Mouse (Mus musculus) intestine, embryonic 15.5 days (tissue): Measurements from ENCODE around the gene Gm6502. TPM values are rescaled to one million over a fixed set of nuclear protein-coding genes. Genes with fewer than 3 reads are reported as not detected.
"Not testable (repeated sequence)": the region's sequence is repeated elsewhere in the genome, so short reads cannot be mapped to it uniquely, and the experiment has no call there.

Source experiments
- ATAC-seq: fragments of 200-750 bp; cut with Nextera tagmentation; 2 replicates; pipeline ENCODE4 v1.8.0; 2017; ENCODE audit warnings: moderate TSS enrichment, moderate library complexity
- H3K27ac ChIP-seq: fragments of 300-500 bp; sonication (generic); 2 replicates; pipeline ENCODE4 v1.5.1; 2015; ENCODE audit warnings: mild to moderate bottlenecking, inconsistent platforms
- H3K27me3 ChIP-seq: fragments of 300-500 bp; sonication (generic); replicated peaks from 2 replicates; pipeline ENCODE4 v1.6.1; 2015; ENCODE audit warnings: inconsistent platforms
- H3K36me3 ChIP-seq: fragments of 300-500 bp; sonication (generic); 2 replicates; pipeline ENCODE4 v1.6.1; 2015; ENCODE audit warnings: inconsistent platforms
- H3K4me1 ChIP-seq: fragments of 300-500 bp; sonication (generic); replicated peaks from 2 replicates; pipeline ENCODE4 v1.6.1; 2015; ENCODE audit warnings: inconsistent platforms
- H3K4me2 ChIP-seq: fragments of 300-500 bp; sonication (generic); replicated peaks from 2 replicates; pipeline ENCODE4 v1.6.1; 2015; ENCODE audit warnings: mild to moderate bottlenecking, inconsistent platforms
- H3K4me3 ChIP-seq: fragments of 300-500 bp; sonication (generic); replicated peaks from 2 replicates; pipeline ENCODE4 v1.5.1; 2015; ENCODE audit warnings: inconsistent platforms
- H3K9ac ChIP-seq: fragments of 300-500 bp; sonication (generic); 2 replicates; pipeline ENCODE4 v1.6.1; 2015; ENCODE audit warnings: inconsistent platforms
- H3K9me3 ChIP-seq: fragments of 300-500 bp; sonication (generic); 2 replicates; pipeline ENCODE4 v1.6.1; 2016; ENCODE audit warnings: inconsistent platforms
- WGBS: fragments of 180-500 bp; shearing (Covaris S2); methylation state at CpG from one replicate; pipeline ENCODE4 v1.1.7; 2015; 5-methylcytosine and 5-hydroxymethylcytosine counted together
- polyA plus RNA-seq: library from polyadenylated mRNA; unstranded; fragments of >200 nt; fragmentation: Nextera tagmentation; extraction: Ambion mirVana; gene quantifications from 2 replicates; pipeline ENCODE4 v1.2.1, GENCODE M21; 2015

Gm6502 gene
- not detected in 2 replicates for polyA plus RNA-seq

DNA sequence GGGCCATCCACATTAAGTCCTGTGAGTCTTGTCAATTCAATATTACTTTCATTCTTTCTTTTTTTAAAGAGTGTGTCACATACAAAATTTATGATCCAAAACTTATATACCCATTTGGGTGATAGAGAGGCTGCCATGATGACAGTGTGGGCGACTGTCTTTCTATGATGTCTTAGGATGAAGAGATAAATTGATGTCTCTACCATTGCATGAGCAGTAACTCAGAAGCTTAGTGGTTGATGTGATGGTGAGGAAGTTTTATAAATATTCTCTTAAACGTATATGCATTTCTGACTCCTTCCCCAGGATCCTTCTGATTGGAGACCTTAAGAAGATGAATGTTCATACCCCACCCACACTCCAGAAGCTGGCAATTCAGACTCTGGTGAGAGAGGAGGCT, at the start of gene Gm6502:
TSS of gene Gm6502 (plus strand) at position 301 of the 400 bp plus-strand sequence.
- not testable (repeated sequence) for H3K4me3 ChIP-seq, H3K27ac ChIP-seq, H3K4me1 ChIP-seq, ATAC-seq, H3K9me3 ChIP-seq, H3K9ac ChIP-seq, H3K27me3 ChIP-seq, H3K4me2 ChIP-seq, H3K36me3 ChIP-seq
- WGBS = no CpG with 5 or more reads among the region's 2 CpGs

DNA sequence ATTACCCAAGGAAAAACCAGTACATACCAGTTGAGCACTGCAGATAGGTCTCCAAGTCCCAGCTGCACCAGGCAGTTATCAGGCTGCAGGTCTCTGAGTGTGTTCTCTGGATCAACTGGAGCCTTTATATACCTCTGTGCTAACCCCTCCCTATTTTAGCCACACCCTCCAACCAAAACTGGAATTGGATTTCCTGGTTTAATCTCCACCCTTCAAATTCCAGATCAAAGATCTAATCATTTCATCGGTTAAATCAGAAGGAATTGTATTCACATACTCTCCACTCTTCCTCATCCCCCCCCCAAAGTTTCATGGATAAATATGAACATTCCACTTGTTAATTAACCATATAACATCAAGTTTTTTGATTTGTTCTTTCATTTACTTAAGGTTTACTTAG, 7.5 kb upstream of the Gm6502 start, which contains the start of gene A430089I19Rik:
TSS of gene A430089I19Rik (minus strand) at position 101 of the 400 bp plus-strand sequence.
- H3K36me3 ChIP-seq, H3K4me3 ChIP-seq, H3K27me3 ChIP-seq, H3K4me2 ChIP-seq, H3K9ac ChIP-seq, H3K9me3 ChIP-seq, H3K4me1 ChIP-seq, ATAC-seq, H3K27ac ChIP-seq: not testable (repeated sequence)
- WGBS = 100% methylated on average over 1 of the region's 1 CpGs

DNA sequence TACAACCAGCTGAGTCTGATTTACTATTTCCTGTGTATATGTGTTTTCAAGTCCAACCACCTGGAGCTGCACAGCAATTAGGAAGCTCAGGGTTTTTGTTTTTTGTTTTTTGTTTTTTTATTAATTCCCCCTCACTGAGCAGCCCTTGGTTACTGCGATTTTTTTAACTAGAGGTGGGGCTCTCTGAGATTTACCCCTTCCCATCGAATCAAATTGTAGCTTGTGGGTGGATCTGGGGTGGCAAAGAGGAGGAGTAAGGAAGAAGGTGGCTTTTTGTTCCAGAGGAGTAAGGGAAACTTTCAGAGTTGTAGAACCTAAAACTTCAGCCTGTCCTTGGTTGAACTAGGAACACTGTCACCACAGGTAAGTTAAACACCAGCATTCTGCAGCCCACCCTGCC, 25.2 kb downstream of the Gm6502 start, which contains the start of gene AA792892:
TSS of gene AA792892 (plus strand) at position 301 of the 400 bp plus-strand sequence.
- H3K9ac ChIP-seq, H3K9me3 ChIP-seq, H3K4me1 ChIP-seq, H3K4me3 ChIP-seq, ATAC-seq, H3K27me3 ChIP-seq, H3K36me3 ChIP-seq, H3K4me2 ChIP-seq, H3K27ac ChIP-seq: not testable (repeated sequence)
- WGBS = no CpG with 5 or more reads among the region's 2 CpGs

Other genes with a start within 250 kb of the Gm6502 start
- gene BC061212, start 243.9 kb upstream of the Gm6502 start, polyA plus RNA-seq = not detected in 2 replicates
- gene Gm6351, start 238.1 kb upstream of the Gm6502 start, polyA plus RNA-seq = not detected in 2 replicates
- not detected in 2 replicates for gene Gm3106, start 96.4 kb upstream of the Gm6502 start, polyA plus RNA-seq
- gene A430089I19Rik, start 7.6 kb upstream of the Gm6502 start, polyA plus RNA-seq = not detected in 2 replicates
- gene AA792892, start 25.3 kb downstream of the Gm6502 start, polyA plus RNA-seq = not detected in 2 replicates
- not detected in 2 replicates for gene Gm7682, start 131.3 kb downstream of the Gm6502 start, polyA plus RNA-seq
- not detected in 2 replicates for gene Gm3139, start 211.9 kb downstream of the Gm6502 start, polyA plus RNA-seq